Mouse (Mus musculus): ENCODE results near the gene Grik1.

DNA sequence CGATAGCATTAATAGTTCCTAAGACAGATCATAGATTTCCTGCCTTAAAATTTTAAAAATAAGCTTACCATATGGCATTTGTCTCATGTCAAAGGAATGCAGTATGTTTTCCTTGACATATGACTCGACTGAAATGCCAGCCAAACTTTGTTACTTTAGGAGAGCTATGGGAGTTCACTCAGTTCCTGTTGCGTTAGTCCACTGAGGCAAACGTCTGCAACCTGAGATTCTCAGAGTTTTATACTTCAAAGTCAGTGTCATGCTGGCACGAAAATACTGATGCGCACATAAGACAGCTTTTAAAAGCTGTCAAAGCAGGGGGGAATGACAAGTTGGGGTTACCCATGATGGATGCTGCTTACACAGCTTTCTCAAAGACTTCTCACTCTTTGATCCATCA, 247.6 kb downstream of the Grik1 start:
- TF ChIP-seq POLR2A (IDR thresholded peaks at IDR 0.05; ENCODE audit: low read depth, low read length) (no peak), CTCF (IDR thresholded peaks at IDR 0.05; ENCODE audit: extremely low read depth, insufficient read depth, insufficient read length, insufficient replicate concordance) (no peak)
